Mouse (Mus musculus) E14TG2a.4 (cell line): ENCODE measurements around the gene Sept3.

Experiments
- CTCF ChIP-seq: conservative IDR thresholded peaks from 2 replicates; pipeline ENCODE4 v1.5.1; 2014; ENCODE audit warnings: low read length
- NANOG ChIP-seq: IDR thresholded peaks from 2 replicates; pipeline ENCODE4 v1.6.1; 2014; ENCODE audit warnings: borderline replicate concordance, low read length, mixed read lengths

DNA sequence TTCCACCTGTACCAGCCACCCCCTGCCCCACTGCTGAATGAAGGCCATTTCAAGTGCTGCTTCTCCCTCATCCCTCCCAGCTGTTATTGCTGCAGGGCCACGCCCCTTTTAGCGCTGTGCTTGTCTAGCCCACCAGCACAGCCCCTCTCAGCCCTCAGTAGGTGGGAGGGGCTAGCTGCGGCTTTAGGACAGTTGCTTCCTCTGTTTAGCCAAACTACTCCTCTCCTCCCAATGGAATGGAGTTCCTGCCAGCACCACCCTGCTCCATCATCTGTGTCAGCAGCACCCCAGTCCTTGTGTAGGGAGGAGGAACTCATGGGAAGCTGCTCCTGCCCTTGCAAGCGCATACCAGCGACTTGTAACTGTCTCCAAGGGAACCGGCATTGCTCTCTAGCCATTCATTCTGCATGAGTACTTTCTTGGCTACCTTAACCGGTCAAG is 18.6 kb downstream of the Sept3 start:
- TF ChIP-seq CTCF, result no peak
- TF ChIP-seq NANOG, result no peak
